Mouse (Mus musculus) megakaryocyte-erythroid progenitor cell, adult 5-6 weeks (primary cell): Measurements from ENCODE around the gene Lancl1. TPM values are rescaled to one million over a fixed set of nuclear protein-coding genes. Genes with fewer than 3 reads are reported as not detected.

Source experiments
- ATAC-seq: replicated peaks from 2 replicates; pipeline ENCODE4 v1.8.0; 2016; ENCODE audit warnings: mild to moderate bottlenecking, inconsistent platforms; ENCODE audit not compliant: severe bottlenecking, poor library complexity, low FRiP score, low TSS enrichment
- total RNA-seq, 2 experiments: library from RNA; stranded (forward) in 1 of 2; stranded (reverse) in 1 of 2; fragments of 200-1000, 215-1000 nt in 1 of 2; fragments of >200 nt in 1 of 2; fragmentation: Nextera tagmentation in 1 of 2; gene quantifications; 2 replicates each; pipeline ENCODE4 v1.2.3; 2014 to 2017

Gene Lancl1
- total RNA-seq, 2 experiments from 2014 or later, result 32.3 to 36.5 TPM

- ATAC-seq, result no peak
These were observed 18.0 kb downstream of the Lancl1 start for GRCm38 (mm10) chr1:67020637-67021161.

- ATAC-seq, result no peak
These were observed 21.4 kb downstream of the Lancl1 start for GRCm38 (mm10) chr1:67017101-67017870.

- 0 out of 2 replicates have a peak, but pooled peaks have one; percentile 41 for ATAC-seq
These were observed 24.5 kb downstream of the Lancl1 start for GRCm38 (mm10) chr1:67014205-67014604.

- ATAC-seq, result no peak
These were observed 28.2 kb downstream of the Lancl1 start for GRCm38 (mm10) chr1:67010520-67010919.

GRCm38 (mm10) chr1:67003699-67004098 lies 35.0 kb downstream of the Lancl1 start:
- ATAC-seq, result peak; percentile 72

- ATAC-seq, result no peak
These were observed 36.4 kb downstream of the Lancl1 start for GRCm38 (mm10) chr1:67002226-67002625.

- no peak for ATAC-seq
These were observed 37.3 kb downstream of the Lancl1 start for GRCm38 (mm10) chr1:67001367-67001766.

- no peak for ATAC-seq
These were observed 38.2 kb downstream of the Lancl1 start for GRCm38 (mm10) chr1:67000484-67000883.

- no peak for ATAC-seq
These were observed 40.1 kb downstream of the Lancl1 start for GRCm38 (mm10) chr1:66998601-66999000.

GRCm38 (mm10) chr1:66998188-66998587 lies 40.5 kb downstream of the Lancl1 start:
- peak; percentile 81 for ATAC-seq

- ATAC-seq, result no peak
These were observed 41.9 kb downstream of the Lancl1 start for GRCm38 (mm10) chr1:66996819-66997218.

GRCm38 (mm10) chr1:66992764-66993163 lies 45.9 kb downstream of the Lancl1 start:
- peak; percentile 66; the same call in 1 of the 2 replicates for ATAC-seq

GRCm38 (mm10) chr1:66987558-66988190 lies 51.0 kb downstream of the Lancl1 start:
- ATAC-seq, result peak; percentile 92

- no peak for ATAC-seq
These were observed 52.8 kb downstream of the Lancl1 start for GRCm38 (mm10) chr1:66985906-66986305.

GRCm38 (mm10) chr1:66985129-66985698 lies 53.5 kb downstream of the Lancl1 start:
- no peak for ATAC-seq

- ATAC-seq, result no peak
These were observed 58.5 kb downstream of the Lancl1 start for GRCm38 (mm10) chr1:66980129-66980528.

GRCm38 (mm10) chr1:66975456-66975855 lies 63.2 kb downstream of the Lancl1 start:
- ATAC-seq, result no peak

- no peak for ATAC-seq
These were observed 73.8 kb downstream of the Lancl1 start for GRCm38 (mm10) chr1:66964857-66965256.

- no peak for ATAC-seq
These were observed 78.0 kb downstream of the Lancl1 start for GRCm38 (mm10) chr1:66960536-66961243.

GRCm38 (mm10) chr1:66957361-66957760 lies 81.3 kb downstream of the Lancl1 start:
- no peak for ATAC-seq
